Mouse (Mus musculus): ENCODE data around the gene Scgb2a2.
"Not testable (repeated sequence)": the region's sequence is repeated elsewhere in the genome, so short reads cannot be mapped to it uniquely, and the experiment has no call there.

Gene Scgb2a2

DNA sequence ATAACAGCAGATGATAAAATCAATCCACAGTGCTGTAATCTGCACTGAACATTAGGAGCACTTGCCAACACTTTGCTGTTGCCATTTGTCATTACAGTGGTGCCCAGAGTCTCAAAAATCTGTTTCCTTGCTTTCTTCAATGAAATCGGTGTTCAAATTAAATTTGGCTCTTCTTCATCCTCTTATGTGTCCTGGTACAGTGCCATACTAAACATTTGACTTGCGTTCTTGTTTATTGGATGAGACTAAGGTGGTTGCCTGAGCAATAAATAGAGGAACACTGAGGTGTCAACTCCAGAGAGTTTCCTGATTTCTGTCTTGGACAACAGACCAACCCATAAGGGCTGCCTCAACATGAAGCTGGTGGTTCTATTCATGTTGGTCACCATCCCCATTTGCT lies at the start of gene Scgb2a2:
Scgb2a2 (plus strand) TSS at position 301 of the 400 bp plus-strand sequence.
- DNase-seq, result no peak

DNA sequence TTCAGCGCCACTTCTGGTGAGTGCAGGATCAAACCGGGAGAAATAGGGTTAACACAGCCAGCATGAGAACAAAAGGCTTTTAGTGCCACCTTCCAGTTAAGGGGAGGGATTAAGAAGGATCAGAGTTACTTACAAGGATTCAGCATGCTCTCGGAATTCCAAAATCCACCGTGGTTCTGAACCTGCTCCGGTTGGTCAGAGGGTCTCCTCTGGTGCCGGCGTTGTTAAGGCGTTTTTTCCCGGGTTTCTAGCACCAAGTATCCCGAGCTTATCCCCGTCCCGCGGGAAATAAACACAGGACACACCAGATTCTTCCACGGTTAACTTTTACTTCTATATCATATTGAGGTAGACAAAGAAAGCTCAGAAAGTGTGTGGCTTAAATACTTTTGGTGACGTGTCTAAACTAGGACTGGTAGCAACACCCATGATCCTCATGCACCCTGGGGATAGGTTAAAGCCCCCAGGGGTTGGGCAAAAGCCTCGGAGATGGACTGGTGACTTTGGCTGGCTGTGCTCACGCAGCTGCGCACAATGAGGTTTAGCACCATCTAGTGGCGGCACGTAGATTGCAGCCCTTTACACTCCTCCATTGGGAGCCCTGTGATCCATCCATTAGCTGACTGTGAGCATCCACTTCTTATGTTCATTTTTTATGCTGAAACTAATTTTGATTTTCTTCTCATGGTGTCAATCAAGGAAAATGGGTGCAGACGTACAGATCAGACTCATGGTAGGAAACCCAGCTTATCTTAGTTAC lies 10.6 kb upstream of the Scgb2a2 start:
- peak; percentile 69 for DNase-seq

DNA sequence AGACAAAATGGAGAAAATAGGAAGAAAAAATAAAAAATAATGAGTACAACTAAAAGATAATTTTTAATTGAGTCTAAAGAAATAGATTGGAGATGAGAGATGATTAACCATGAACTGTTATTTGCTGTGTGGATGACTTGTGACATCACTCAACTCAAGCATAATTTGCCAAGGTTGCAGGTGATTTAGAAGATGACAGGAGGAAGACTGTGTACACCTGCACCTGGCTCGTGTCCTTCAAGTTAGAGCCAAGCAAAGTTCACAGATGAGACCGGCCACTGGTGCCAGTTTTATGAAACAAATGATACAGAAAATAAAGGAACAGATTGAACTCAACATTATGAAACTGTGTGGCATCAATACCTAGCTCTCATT lies 10.0 kb upstream of the Scgb2a2 start:
- DNase-seq, result no peak

DNA sequence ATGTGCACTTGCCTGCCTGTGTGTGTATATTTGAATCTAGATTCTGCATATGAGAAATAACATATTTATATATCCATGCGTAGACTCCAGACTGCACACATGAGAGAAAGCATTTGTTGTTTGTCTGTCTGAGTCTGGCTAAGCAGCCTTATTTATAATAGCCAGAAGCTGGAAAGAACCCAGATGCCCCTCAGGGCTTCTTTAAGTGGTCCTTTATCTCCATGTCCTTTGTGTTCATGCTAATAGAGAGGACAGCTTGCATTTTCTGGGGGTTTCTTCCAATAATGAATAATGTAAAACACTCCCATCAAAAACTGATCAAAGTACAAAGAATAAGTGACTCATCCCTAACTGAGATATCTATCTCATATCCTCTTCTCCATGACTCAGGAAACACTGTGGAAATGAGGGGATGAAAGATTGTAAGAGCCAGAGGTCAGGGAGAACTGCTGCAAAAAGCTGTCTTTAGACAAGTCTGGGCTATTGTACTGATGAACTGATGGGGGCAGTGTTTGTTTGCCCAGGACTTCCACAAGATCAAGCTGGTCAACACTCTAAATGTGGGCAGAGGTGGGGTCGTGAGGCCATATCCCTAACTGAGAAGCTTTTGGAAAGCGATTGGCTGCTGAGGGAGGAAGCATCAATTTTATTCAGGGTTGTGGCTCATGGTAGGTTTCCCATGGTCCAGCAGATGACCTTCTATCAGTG lies 2.2 kb downstream of the Scgb2a2 start:
- not testable (repeated sequence) for DNase-seq

DNA sequence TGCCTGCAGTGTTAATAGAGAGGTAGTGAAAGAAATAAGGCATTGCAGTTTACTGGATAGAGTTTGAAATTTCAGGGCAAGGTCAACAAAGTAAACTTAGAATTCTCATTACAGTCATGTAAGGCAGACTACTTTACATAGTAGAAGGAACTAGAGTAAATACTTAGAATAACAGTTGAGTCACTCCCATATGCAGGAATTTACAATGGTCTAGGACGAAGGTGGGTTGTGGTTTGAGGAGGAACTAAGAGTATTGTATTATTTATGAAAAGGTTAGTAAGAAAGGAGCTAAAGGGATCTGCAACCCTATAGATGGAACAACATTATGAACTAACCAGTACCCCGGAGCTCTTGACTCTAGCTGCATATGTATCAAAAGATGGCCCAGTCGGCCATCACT lies 13.5 kb downstream of the Scgb2a2 start:
- DNase-seq, result not testable (repeated sequence)

DNA sequence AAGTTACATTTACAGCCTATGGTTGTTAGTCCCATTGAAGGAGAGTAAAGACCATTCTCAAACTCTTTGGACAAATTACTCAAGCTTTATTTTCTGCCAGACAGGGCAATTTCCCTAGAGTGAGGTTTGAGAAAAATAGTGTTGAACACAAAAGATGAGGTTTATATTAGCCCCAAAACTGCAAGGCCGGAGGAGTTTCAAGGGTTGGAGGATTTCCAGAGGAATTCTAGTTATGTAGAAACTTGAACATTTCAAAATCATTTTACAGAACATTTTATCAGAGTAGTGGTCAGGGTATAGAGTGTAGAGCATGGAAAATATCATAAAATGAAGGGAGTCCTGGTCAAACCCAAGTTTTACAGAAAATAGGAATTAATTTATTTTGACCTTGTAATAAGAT lies 17.5 kb downstream of the Scgb2a2 start:
- no peak for DNase-seq

DNA sequence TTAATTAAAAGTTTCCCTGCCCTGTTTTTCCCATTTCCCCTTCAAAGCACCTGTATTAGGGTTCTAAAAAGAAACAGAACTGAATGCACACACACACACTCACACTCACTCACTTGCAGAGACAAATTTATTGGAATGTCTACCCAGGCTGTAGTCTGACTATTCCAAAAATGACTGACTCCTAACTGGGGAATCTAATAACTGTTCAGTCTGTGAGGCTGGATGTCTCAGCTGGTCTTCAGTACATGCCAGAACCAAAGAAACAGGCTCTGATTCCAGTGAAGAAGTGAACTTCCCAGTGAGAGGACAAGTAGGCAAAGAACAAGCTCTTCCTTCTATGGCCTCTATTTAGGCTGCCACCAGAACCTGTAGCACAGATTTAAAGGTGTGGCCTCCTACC lies 18.1 kb downstream of the Scgb2a2 start:
- DNase-seq, result no peak

DNA sequence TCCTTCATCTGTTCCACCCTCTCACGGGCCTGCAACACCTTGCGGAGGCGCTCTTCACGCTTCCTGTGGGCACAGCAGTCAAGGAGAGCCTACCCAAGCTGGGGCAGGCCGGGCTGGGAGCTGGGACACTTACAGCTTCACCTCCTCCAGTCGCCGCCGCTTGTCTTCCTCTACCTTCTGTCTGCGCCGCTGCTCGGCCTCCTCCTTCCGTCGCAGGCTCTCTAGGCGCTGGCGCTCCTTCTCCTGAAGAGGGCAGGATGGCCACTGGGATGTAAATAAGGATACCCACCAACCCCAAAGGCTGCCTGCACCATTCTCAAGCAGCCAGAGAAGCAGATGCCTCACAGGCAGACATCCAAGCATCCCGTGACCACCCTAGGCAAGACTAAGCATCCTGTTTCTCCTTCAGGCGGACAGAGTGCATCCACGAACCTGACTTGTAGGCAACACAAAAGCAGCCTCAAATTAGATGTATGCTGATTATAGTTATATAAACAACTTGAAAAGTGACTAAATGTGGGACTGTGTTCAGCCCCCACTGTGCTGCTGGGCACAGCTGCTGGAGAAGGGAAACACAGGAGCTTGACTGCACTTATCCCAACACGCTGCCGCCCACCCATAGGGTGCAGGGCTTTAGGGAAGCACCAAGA lies 30.9 kb downstream of the Scgb2a2 start:
- DNase-seq, result no peak

DNA sequence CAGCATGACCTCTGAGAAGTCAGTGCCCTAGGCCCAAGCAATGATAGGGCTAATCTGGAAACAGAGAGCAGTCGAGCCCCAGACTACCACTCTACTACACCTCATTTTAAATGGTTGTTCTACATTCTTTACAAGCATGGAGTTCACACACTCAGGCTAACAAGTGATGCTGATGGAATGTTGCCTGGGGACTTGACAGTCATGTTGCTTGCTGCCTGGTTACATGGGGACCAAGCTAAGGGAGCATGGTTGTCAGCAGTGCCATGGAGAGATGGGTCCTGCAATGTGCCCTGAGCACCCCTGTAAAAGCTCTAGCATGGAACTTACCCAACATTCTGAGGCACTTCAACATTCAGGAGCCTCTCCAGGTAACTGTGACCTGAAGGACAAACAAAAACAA lies 39.0 kb downstream of the Scgb2a2 start:
- DNase-seq, result no peak

DNA sequence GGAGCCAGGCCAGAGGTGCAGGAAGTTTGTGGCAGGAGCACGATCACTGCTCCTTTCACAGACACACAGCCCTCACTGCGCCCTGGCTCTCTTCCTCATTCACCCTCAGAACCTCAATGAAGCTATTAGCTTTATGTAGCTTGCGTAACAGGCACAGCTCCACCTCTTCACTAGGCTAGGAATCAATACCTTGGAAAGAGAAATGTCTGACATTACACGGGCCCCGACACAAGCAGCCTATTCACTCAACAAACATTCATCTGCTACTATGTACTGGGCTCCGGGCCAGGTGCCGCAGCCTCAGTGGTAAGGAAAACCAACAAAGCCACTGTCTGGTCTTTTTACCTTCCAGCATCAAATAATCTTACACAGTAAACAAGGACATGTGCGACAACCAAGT lies 39.4 kb downstream of the Scgb2a2 start:
- no peak for DNase-seq

DNA sequence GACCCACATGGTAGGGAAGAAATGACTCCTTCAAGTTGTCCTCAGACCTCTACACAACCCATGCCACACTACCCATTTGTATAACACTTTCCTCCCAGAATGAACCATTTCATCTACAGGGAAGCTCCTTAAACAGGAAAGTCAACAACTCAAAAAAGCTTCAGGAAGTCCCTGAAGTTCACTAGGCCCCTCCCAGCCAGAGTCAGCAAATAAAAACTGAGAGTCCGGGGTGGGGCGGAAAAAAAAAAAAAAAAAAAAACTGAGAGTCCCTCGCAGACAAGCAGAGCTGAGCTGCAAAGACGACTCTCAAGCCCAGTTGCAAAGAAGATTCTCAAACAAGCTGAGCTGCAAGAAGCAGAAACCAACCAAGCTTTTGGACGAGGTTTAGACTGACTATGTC lies 48.7 kb downstream of the Scgb2a2 start:
- no peak for DNase-seq

DNA sequence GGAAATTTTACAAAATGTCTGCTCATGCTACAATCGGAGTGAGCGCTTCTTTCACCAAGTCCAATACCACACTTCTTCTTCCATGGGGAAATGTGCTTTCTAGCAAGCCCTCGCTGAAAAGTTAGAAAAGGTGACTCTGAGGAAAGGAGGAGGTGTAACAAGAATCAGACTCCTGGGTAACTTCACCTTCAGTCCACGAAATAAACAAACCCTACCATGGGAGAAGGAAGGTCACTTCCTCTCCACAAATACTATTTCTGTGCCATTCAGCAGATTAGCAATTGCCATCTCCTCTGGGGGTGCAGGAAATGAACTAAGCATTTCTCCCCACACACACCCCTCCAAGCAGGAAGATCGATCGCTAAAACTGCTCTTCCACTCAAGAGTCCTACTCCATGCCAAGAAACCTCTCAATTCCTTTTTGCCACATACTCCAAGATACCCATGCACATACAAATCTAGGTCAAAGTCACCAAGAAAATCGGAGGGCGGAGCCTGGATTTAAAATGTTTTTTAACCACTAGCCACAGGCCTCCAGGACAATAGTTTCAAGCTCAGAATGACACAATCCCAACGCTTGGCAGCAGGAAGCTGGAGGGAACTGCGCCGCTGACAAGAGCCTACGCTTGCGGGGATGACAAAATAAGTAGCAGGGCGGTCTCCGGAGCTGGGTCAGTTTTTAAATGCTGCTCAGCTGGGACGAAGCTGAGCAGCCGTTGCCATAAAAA lies 51.1 kb downstream of the Scgb2a2 start:
- DNase-seq, result peak; percentile 30

DNA sequence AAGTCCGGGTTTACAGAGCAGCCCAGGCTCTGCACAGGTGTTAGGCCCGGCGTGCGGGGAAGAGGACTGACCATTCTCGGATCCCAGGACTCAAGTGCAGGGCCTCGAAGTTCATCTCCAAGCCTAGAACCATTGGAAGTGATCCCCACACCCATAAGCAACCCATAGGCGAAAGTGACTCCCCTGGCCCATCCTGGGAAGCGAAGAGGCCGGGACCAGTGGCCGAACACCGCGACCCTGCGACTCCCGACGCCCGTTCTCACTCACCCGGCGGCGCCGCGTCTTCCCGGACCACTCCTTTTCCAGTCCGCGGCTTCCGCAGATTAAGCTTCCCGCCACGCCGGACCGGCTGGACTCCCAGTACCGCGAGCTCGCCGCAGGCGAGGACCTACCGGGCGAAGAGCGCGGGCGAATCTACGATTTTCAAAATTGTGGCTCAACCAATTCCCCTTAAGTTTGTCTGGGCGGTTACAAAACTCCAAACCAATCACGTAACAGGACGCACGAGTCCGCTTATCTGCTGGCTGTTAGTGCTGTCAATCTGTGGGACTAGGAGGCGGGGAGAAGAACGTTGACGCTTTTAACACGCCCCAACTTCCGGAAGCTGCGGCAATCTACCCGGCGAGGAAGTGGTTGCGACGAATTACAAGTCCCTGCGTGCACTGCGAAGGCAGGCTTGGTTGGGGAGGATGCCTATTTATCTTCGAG lies 51.9 kb downstream of the Scgb2a2 start, which contains the start of gene Incenp:
Incenp (minus strand) TSS at position 480 of the 708 bp plus-strand sequence.
- DNase-seq, result peak; percentile 97

DNA sequence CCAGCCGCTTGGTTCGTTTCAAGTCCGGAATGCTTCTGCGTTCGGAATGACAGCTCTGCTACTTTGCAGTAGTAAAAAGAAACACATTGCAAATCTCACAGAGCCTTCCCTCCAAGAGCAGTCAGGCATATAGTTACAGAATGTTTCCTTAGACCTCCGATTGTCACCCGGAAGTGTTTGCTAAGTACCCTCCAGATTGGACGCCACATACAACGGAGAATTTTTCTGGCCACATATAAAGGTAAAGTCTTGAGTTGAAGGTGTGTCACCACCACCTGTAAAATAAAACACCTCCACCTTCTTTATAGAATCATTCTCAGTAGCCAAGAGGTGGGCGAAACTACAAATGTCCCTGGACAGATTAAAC lies 52.4 kb downstream of the Scgb2a2 start:
- no peak for DNase-seq

DNA sequence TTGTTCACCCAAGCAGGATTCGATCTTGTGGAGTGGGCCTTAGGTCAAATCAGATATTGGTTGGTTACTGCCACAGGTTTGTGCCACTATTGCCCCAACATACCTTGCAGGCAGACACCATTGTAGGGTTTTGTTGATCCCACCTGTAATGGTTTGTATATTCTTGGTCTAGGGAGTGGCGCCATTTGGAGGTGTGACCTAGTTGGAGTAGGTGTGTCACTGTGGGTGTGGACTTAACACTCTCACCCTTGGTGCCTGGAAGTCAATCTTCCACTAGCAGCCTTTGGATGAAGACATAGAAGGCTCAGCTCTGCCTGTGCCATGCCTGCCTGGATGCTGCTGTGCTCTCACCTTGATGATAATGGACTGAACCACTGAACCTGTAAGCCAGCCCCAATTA lies 53.3 kb downstream of the Scgb2a2 start:
- not testable (repeated sequence) for DNase-seq

All from lung, postnatal 10 days (tissue).